Mouse (Mus musculus): Measurements from ENCODE around the gene Sema5a.

Gene Sema5a

GRCm38 (mm10) chr15:32437654-32438053 lies 193.0 kb downstream of the Sema5a start:
- DNase-seq (ENCODE audit: low spot score in 2 of 2): peak; percentile 45 to 69

GRCm38 (mm10) chr15:32442745-32443144 lies 198.1 kb downstream of the Sema5a start:
- DNase-seq (ENCODE audit: low spot score in 2 of 2): no peak

DNA sequence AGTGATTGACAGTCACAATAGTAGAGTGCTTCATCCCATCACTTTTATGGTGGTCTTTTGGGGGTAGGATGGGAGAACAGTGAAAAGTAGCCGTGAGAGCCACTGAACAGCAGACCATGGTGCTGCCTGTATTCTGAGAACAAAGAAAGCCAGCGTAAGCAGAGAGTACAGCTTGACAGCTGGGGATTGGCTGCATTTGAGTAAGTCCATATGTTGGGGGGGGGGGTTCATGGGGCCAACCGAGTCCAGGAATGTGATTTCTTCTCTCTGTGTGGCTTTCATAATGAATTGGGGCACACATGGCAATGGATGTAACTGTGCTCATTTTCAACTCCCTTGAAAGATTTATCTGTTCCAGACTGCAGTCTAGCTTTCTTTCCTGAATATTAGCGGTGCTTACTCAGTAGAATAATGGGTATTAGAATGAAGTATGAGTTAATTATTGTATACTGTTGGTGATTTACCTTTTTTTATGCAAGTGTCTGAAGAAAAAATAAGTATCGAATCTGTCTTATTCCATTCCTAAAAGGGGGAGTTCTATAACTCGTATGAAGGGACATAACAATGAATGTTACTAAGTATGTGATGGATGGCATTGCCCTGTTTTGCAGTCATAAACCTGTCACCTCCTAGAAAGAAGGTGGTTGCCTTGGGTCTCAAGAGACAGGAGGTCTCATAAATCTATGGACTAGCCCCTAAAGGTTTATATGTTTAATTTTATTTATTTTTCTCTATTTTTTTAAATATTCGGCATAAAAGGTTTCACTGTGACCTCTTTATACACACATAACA lies 203.1 kb downstream of the Sema5a start:
- no peak for DNase-seq (ENCODE audit: low spot score in 2 of 2)

DNA sequence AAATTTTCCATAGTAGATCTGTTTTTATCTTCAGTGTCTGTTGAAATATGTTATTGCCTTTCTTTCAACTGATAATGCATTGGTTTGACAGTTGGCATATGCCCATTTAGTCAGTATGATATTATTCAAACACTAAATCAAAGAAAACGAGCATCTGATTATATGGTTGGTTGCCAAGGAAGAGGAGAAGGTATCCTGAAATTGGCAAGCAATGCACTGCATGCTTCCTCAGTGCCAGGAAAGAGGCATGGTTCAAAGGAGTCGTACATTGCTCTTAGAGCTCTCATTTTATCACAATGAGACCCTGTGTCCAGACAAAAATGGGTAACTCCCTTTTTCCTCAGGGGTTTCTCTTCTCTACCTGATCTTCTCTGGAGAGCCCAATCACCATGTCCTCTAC lies 214.4 kb downstream of the Sema5a start:
- no peak for DNase-seq (ENCODE audit: low spot score in 2 of 2)

DNA sequence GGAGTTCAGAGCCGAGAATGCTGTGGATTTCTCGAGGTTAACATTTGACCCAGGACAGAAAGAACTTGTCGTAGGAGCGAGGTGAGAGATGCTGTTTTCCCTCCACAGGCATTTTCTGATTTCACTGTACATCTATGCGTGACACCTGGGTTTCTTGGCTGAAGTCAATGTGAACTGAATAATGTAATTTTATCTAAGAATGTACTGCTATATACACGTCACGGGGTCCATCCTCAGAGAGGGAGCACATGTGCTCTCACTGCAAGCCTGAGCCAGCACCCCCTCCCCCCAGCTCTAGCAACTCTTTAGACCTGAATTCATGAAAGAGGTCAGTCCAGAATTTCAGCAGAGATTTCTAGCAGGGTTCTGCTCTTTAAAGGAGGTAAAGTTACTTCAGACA lies 215.6 kb downstream of the Sema5a start:
- DNase-seq (ENCODE audit: low spot score in 2 of 2): no peak

DNA sequence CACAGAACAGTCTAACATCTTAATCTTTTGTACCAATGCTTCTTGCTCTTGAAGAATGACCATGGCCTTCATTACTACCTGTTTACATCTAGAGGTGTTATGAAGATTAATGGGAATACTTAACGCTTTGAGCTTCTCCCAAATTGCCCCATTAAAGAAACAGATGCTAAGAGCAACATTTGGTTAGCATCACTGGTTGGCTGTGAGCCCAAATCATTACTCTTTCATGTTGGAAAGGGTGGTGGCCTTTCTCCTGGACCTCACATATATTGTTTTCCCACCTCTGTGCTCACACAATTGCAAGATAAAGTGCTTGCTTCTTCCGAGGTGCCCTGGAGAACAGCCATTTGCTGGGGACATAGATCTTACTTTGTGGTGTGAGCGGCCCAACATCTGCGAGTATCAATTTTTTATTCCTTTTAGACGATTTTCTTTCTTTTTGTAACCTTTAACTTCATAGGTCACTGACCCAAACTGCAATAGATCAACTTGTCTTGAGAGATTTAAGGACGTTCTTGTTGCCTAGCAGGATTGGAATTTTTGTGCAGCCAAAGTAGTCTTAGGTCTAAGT lies 227.0 kb downstream of the Sema5a start:
- no peak for DNase-seq (ENCODE audit: low spot score in 2 of 2)

GRCm38 (mm10) chr15:32480747-32481146 lies 236.1 kb downstream of the Sema5a start:
- no peak for DNase-seq (ENCODE audit: low spot score in 2 of 2)

DNA sequence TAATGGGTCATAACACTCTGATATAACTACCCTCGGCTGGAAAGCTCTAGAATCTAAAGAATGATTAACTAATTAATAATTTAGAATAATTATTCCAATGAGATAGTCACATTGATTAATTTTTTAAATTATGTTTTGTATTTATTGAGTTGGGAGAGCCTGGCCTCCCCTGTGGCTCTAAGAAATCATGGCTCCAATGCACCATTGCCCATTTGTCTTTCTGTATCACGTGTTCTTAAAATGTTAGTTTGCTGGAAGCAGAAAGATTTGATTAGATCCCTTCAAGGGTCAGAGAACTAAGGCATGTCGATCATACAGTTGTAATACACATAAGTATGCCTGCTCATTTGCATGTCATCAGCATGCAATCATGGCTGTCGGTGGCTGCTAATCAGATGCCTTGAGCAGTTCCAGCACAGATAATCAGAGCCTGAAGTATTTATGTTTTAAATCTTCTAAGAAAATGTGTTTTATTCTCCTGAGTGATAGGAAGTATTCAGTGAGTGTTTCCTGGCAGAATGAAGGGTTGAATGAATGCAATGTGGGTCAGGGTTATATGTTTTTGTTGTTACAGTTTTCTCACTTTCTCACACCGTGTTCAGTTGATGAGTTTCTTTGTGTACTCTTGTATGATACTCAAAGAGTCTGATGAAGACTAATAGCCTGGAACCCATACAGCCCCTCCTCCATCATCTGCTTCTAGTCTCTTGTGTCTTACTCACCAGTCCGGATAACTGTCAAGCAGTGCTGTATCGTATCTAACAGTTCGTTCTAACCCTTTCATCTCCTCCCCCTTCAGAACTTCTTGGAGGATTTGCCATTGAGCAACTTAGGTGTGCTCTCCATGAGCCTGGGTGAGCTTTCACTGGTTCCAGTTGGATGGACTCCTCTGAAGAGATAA lies 240.7 kb downstream of the Sema5a start:
- no peak for DNase-seq (ENCODE audit: low spot score in 2 of 2)

- no peak for DNase-seq (ENCODE audit: low spot score in 2 of 2)
These were observed 243.4 kb downstream of the Sema5a start for GRCm38 (mm10) chr15:32487968-32488367.

DNA sequence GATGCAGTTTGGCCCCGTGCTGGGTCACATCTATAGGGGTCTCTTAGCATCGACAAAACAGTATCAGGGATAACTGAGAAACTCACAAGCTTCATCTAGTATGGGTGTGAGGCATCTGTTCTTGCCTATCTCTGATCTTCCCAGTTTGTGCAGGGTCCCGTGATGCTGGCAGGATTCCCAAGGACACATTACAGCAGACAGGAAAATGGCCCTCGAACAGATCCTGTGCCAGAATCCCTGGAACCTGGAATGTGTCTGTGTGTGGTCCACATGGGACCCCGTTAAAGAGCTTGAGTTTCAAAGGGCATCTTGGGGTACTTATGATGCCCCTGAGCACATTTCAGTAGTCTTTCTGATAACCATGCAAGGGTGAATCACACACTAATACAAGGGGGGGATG lies 249.6 kb downstream of the Sema5a start:
- DNase-seq (ENCODE audit: low spot score in 2 of 2): no peak

GRCm38 (mm10) chr15:32494899-32495298 lies 250.3 kb downstream of the Sema5a start:
- no peak for DNase-seq (ENCODE audit: low spot score in 2 of 2)

GRCm38 (mm10) chr15:32496880-32497279 lies 252.3 kb downstream of the Sema5a start:
- DNase-seq (ENCODE audit: low spot score in 2 of 2): peak in 1 of 2 experiments; percentile 4

- no peak for DNase-seq (ENCODE audit: low spot score in 2 of 2)
These were observed 261.3 kb downstream of the Sema5a start for GRCm38 (mm10) chr15:32505941-32506340.

DNA sequence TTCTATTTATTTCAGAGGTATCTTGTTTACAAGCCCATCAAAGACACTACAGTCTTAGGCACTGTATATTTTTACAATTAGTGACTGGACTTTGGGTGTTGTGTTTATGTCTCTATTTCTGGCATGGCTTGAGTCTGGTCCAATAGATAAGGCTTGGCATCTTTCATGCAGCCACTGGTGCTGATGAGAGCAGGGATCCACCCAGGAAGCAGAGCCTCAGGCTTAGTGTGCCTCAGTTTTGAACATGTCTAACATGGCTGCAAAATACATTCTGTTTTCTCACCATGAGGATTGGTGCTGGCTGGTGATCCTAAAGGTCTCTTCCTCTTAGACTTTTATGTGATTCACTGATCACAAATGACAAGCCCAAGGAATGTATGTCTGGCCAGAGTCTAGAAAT lies 263.7 kb downstream of the Sema5a start:
- no peak for DNase-seq (ENCODE audit: low spot score in 2 of 2)

GRCm38 (mm10) chr15:32514877-32515276 lies 270.3 kb downstream of the Sema5a start:
- no peak for DNase-seq (ENCODE audit: low spot score in 2 of 2)

DNA sequence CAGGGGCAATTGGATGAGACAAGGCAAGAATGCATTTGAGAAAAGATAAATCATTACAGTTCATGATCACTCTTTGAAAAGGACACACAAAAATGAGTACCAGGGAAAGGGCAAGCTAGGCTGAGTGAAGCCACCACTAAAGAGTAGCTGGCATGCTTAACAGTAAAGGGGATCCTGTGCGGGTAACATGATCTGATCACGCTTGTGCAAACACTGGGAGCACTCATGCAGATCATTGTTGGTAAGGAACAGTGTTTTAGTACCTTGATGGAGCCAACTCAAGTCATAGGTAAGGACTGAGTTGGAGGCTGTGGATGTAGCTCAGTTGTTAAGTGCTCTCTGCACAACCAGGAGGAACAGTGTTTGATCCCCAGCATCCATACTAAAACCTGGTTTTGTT lies 273.3 kb downstream of the Sema5a start:
- DNase-seq (ENCODE audit: low spot score in 2 of 2): no peak

DNA sequence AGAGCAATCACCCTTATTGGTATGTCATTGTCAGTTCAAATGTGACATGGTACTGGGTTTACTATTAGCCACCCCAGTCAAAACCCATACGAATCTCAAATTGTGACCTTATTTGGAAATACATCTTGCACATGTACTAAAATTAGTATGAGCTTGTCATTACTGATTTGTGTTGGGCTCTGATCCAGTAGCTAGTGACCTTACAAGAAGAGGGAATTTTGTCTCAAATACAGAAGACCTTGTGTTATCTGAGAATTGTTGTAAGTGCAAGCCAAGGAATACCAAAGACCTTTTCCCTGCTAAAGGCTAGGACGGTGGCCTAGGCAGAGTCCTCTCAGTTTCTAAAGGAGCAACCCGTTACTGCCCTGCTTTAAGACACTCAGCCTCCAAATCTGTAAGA lies 287.9 kb downstream of the Sema5a start:
- DNase-seq (ENCODE audit: low spot score in 2 of 2): no peak

GRCm38 (mm10) chr15:32533541-32534080 lies 289.0 kb downstream of the Sema5a start:
- no peak for DNase-seq (ENCODE audit: low spot score in 2 of 2)

DNA sequence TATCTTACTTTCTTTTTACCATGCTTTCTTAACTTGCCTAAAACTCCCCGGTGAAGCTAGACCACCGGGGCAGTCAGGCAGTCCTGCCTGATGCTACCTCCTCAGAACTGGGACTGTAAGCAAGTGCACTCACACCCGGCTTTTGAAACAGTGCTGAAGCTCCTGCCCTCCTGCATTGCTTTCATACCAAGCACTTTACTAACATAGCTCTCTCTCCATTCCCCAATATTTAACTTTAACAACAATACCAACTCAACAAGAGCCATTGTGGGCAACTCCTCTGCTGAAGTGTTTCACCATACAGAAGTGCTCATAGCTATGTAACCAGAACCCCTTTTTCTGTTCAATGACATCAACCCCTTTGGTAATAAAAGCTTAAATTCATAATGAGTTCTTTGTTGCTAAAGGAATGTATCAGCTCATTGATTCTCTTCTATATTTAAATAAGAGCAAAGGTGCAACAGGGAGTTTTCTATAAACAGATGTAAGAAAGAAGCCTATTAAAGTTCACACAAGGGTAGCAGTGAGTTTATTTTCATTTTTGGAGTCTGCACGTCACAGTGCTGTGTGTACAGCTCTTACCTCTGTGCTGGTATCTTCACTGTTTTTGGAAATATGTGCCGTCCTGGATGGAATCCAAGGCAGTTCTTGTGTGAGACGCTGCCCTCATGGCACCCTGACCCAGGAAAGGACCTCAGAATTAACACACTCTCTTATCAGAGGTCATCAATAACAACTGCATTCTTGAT lies 292.3 kb downstream of the Sema5a start:
- no peak for DNase-seq (ENCODE audit: low spot score in 2 of 2)

- no peak for DNase-seq (ENCODE audit: low spot score in 2 of 2)
These were observed 292.8 kb downstream of the Sema5a start for GRCm38 (mm10) chr15:32537504-32537792.

DNA sequence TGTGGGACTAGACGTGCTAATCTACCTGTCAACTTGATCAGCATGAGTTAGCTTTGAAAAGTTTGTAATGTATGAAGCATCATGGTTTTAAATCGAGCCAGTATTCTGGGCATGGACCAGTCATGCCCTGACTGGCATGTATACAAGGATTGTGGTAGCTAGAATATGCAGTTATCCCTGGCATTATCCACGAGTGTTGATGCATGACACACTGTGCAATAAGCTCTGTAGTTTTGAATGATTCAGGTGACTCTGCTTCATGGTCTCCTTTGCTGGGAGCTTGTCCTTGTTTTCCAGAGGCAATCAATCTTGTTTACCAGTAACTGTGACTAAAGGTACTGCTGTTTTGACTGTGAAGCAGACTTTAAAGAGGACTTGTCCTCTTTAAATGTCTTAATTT lies 293.5 kb downstream of the Sema5a start:
- no peak for DNase-seq (ENCODE audit: low spot score in 2 of 2)

- no peak for DNase-seq (ENCODE audit: low spot score in 2 of 2)
These were observed 298.1 kb downstream of the Sema5a start for GRCm38 (mm10) chr15:32542746-32543145.

All from cerebellum, postnatal 4 days (tissue).